Mouse (Mus musculus) forelimb bud, embryonic 11.5 days (tissue): Measurements from ENCODE around the gene Syne3.
A peak's percentile ranks its signal among the peaks of the same experiment; 100 is the strongest.

Experiments used
- DNase-seq: peaks from one replicate; pipeline ENCODE4 v3.0.0-alpha.2; 2012; ENCODE audit warnings: low read depth, low spot score

Syne3 gene

DNA sequence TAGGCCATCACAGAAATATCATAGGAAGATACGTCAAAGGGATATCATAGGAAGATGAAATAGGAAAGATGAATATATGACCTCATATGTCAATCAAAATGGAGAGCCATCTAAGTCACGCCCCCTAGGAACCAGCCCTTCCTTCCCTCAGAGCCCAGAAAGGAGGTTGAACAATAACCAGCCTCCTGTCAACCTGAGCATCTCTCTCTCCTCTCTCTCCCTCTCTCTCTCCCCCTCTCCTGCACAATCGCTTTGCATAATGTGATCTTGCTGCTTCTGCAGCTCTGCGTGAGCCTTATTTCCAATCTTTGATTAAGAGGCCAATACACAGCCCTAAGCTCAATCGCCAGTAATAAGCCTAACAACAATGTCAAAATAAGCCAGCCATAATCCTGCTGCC lies 84.6 kb downstream of the Syne3 start:
- DNase-seq: no peak

DNA sequence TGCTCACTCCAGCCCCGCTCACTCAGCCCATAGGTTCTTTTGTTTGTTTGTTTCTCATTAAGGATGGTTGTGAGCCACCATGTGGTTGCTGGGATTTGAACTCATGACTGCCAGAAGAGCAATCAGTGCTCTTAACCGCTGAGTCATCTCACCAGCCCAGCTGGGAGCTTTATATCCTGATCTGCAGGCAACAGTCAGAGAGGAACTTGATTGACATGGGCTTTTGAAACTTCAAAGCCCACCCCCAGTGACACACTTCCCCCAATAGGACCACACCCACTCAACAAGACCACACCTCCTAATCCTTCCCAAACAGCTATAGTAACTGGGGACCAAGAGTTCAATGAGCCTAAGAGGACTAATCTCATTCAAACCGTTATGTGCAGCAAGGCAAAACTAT lies 85.1 kb downstream of the Syne3 start:
- DNase-seq: no peak

- no peak for DNase-seq
Measured at GRCm38 (mm10) chr12:104923948-104924388, 85.6 kb downstream of the Syne3 start.

DNA sequence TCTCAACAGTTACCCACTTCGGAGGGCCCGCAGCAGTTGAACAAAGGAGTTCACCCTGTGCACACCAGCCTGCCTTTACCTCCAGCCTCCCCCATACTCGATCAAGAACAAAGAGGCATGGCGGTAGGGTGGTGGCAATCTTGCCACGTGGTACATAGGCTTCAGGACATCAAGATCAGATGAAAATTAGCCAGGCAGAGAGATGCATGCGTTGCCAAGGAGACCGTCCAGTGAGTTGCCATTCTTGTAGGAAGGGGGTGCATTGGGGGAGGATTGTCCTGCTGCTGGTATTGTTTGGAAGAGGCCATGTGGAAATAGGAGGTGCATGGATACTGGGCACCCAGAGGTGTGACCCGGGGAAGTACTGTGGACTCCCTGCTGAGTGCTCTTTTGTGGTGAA lies 87.0 kb downstream of the Syne3 start:
- DNase-seq: no peak

GRCm38 (mm10) chr12:104921071-104921470 lies 88.5 kb downstream of the Syne3 start:
- no peak for DNase-seq

DNA sequence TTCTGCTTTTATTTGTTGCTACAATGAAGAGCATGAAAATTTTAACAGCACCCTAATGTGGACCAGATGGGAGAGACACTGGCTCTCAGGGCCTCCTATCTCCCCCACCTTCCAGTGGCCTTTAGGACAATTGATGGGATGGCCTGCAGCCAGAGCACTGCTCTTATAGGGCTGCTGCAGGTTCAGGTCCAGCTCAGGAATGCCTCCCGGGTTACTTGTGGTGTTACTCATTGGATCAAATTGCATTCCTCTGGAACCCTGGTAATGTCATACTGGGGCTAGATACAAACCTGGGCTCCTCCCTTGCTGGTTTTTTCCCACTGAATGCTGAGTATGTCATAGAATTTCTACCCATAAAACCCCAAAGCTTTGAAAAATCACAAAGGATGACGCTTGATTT lies 90.4 kb downstream of the Syne3 start:
- DNase-seq: no peak

DNA sequence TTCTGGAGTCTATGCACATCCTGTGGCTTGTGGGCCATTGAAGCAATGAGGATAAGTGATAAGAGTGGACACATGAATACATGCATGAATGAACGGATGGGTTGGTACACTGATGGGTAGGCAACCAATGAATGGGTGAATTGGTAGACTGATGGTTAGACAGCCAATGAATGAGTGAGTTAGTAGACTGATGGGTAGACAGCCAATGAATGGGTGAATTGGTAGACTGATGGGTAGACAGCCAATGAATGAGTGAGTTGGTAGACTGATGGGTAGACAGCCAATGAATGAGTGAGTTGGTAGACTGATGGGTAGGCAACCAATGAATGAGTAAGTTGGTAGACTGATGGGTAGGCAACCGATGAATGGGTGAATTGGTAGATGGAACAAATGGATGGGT lies 91.7 kb downstream of the Syne3 start:
- no peak for DNase-seq

GRCm38 (mm10) chr12:104917297-104917696 lies 92.3 kb downstream of the Syne3 start:
- no peak for DNase-seq

DNA sequence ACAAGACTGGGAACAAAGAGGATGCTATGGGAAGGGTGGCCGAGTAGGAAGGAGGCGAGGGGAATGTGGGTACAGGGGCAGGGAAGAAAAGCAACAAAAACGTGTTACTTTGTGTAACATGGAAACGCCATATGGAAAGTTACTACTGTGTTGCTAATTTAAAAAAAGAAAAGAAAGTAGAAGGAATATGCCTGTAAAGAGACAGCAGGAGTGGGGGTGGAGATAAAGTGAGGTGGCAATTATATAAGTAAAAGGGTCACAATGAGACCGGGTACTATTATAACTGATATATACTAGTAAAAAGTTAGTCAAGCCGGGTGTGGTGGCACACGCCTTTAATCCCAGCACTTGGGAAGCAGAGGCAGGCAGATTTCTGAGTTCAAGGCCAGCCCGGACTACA lies 92.8 kb downstream of the Syne3 start:
- DNase-seq: no peak

- DNase-seq: no peak
Measured at GRCm38 (mm10) chr12:104915681-104916080, 93.9 kb downstream of the Syne3 start.

DNA sequence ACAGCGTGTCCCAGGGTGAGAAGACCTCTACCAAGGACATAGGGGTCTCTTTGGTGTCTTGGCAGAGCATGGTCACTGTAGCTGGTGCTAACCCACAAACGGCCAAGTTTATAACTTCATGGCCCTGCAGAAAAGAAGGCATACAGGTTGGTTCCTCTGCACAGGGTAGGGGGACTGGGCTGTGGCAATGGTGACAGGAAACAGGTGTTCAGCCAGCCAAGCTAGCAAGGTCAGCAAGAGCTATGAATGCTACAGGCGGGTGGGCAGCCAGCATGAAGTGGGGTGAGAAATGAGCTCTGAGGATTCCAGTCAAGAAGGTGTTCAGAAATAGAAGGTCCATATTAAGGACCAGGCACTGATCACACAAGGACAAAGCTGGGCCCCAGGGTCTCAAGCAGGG lies 96.6 kb downstream of the Syne3 start:
- DNase-seq: no peak

- DNase-seq: no peak
Measured at GRCm38 (mm10) chr12:104912281-104912933, 97.2 kb downstream of the Syne3 start.

DNA sequence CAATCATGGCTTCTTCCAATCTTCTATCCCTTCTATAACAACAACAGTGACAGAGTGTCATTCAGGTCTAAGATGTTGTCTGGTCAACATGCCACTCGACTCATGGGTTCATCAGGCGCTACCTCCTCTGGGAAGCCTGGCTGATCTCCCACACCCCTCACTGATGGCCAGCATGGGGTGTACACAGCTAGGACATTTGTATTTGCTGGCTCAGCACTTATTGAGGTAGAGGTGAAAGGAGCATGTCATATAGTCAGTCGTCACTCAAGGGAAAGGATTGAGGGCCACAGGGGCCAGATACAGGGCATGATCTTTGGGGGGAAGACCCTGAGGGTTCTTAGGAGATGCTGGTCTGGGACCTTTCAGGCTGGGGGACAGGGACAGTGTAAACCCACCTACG lies 99.9 kb downstream of the Syne3 start:
- no peak for DNase-seq

DNA sequence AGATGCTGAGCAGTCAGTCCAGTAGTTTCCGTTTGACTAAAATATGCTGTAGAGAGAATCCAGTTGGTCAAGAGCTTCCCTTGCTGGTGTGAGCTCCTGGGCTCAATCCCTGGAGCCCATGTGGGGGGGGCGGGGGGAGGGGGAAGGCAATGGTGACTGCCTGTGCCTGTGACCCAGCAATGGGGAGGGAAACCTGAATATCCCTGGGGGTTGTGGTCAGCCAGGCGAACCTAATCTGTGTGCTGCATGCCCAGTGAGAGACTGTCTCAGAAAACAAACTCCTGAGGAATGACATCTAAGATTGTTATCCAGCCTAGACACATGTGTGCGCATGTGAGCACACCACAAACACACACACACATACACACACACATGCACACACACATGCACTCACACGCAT lies 100.6 kb downstream of the Syne3 start:
- DNase-seq: no peak

DNA sequence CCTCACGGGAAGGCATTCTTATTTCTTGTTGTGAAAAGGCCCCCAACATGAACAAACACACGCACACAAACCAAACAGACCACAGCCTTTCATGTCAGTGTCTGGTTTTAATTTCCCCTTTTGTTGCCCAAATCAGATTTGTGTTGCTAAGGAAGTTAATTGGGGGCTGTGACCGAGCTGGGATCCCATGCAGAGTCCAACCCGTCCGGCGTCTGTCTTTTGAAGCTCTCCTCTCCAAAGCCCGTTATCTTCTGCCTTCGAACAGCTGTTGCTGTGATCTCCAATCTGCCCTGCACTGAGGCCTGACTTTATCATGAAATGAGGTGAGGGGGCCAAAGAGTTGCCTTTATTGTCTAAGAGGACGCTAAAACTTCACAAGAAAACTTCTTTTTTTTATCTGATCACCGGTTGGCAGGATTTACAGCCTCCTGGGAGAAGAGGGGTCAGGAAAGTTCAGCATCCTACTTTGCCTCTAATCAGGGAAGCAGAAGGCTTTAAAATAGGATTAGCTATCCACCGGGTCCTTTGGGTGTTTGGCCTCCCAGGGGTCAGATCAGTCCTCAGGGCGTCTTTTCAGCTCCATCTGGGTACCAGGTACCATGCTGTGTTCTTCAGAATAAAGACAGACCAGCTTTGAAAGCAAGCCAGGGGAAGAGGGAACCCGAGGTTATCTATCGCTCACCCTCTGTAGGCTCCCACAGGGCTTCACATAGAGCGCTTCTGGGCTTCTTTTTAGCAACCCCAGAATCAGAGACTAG lies 101.4 kb downstream of the Syne3 start:
- no peak for DNase-seq

GRCm38 (mm10) chr12:104907133-104907532 lies 102.5 kb downstream of the Syne3 start:
- no peak for DNase-seq

- peak; percentile 65 for DNase-seq
Measured at GRCm38 (mm10) chr12:104904138-104904537, 105.5 kb downstream of the Syne3 start.

GRCm38 (mm10) chr12:104902392-104903053 lies 107.1 kb downstream of the Syne3 start:
- DNase-seq: no peak

GRCm38 (mm10) chr12:104901320-104901719 lies 108.3 kb downstream of the Syne3 start:
- peak; percentile 69 for DNase-seq

- no peak for DNase-seq
Measured at GRCm38 (mm10) chr12:104899835-104900234, 109.8 kb downstream of the Syne3 start.

DNA sequence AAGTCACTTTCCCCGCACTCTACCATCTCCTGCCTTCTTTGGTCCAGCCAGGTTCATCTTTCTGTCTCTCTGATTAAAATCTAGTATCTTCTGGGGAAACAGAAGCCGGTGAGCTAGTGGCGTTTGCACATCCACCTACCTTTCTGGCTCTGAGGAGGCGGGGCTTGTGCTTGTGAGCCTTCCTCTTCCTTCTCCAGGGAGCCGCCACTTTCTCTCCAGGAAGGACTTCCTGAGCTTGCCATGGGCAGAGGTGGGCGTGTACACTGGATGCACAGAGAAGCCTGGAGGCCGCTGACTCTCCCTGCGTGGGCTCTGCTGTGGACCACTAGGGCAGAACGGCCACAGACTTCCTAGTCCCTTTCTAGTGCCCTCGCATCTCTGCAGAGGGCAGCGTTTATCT lies 110.4 kb downstream of the Syne3 start:
- DNase-seq: no peak

DNA sequence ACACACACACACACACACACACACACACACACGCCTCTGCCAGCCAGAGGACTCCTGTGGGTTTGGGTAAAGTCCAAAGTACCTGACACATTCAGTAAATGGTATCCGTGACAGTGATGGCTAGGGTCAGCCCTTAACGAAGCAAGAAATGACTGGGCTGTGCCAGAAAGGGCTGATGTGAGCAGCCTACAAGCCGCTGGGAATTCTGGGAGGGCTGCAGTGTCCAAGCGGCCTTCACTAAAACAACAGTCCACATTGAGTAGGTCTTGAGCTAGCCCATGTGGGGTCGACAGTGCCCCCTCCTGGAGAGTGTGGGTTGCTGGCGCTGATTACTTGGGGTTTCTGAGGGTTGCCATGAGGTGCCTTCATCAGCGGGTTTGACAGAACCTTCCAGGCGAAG lies 110.9 kb downstream of the Syne3 start:
- no peak for DNase-seq
